Mouse (Mus musculus) urinary bladder, postnatal 14 days (tissue): ENCODE results near the gene Pdp2.
A peak's percentile ranks its signal among the peaks of the same experiment; 100 is the strongest.

Experiments used
- DNase-seq: peaks from one replicate; pipeline ENCODE4 v3.0.0; 2021; ENCODE audit warnings: low spot score

Gene Pdp2

GRCm38 (mm10) chr8:104597656-104598055 lies 6.4 kb downstream of the Pdp2 start:
- peak; percentile 21 for DNase-seq

GRCm38 (mm10) chr8:104598496-104598895 lies 7.2 kb downstream of the Pdp2 start:
- no peak for DNase-seq

GRCm38 (mm10) chr8:104601386-104601785 lies 10.1 kb downstream of the Pdp2 start:
- DNase-seq: no peak

- no peak for DNase-seq
Measured at GRCm38 (mm10) chr8:104601941-104602371, 10.7 kb downstream of the Pdp2 start.

- DNase-seq: peak; percentile 87
Measured at GRCm38 (mm10) chr8:104602468-104603244, 11.4 kb downstream of the Pdp2 start.

GRCm38 (mm10) chr8:104603245-104603593 lies 12.0 kb downstream of the Pdp2 start:
- DNase-seq: no peak

GRCm38 (mm10) chr8:104606329-104606728 lies 15.1 kb downstream of the Pdp2 start:
- no peak for DNase-seq

GRCm38 (mm10) chr8:104607944-104608343 lies 16.7 kb downstream of the Pdp2 start:
- DNase-seq: no peak

GRCm38 (mm10) chr8:104609222-104609621 lies 18.0 kb downstream of the Pdp2 start:
- no peak for DNase-seq

- DNase-seq: no peak
Measured at GRCm38 (mm10) chr8:104610185-104610766, 19.0 kb downstream of the Pdp2 start.

GRCm38 (mm10) chr8:104611613-104612012 lies 20.4 kb downstream of the Pdp2 start:
- DNase-seq: no peak

- DNase-seq: no peak
Measured at GRCm38 (mm10) chr8:104613119-104613518, 21.9 kb downstream of the Pdp2 start.

GRCm38 (mm10) chr8:104620765-104621164 lies 29.5 kb downstream of the Pdp2 start:
- no peak for DNase-seq

- DNase-seq: no peak
Measured at GRCm38 (mm10) chr8:104624161-104624560, 32.9 kb downstream of the Pdp2 start, which contains the start of gene Cdh16. Gene Cdh16 (minus strand): TSS chr8:104624396.

- no peak for DNase-seq
Measured at GRCm38 (mm10) chr8:104627065-104627740, 36.0 kb downstream of the Pdp2 start.

- no peak for DNase-seq
Measured at GRCm38 (mm10) chr8:104628402-104628801, 37.2 kb downstream of the Pdp2 start.

GRCm38 (mm10) chr8:104629306-104630110 lies 38.3 kb downstream of the Pdp2 start:
- DNase-seq: peak; percentile 17

GRCm38 (mm10) chr8:104630111-104630479 lies 38.8 kb downstream of the Pdp2 start:
- no peak for DNase-seq

GRCm38 (mm10) chr8:104630574-104630973 lies 39.3 kb downstream of the Pdp2 start:
- peak; percentile 28 for DNase-seq

- DNase-seq: peak; percentile 43
Measured at GRCm38 (mm10) chr8:104630981-104631663, 39.9 kb downstream of the Pdp2 start, which contains the start of gene Rrad. Gene Rrad (minus strand): TSS chr8:104631327.

GRCm38 (mm10) chr8:104631975-104632374 lies 40.7 kb downstream of the Pdp2 start:
- DNase-seq: peak; percentile 1

GRCm38 (mm10) chr8:104632486-104632885 lies 41.2 kb downstream of the Pdp2 start:
- peak; percentile 1 for DNase-seq
